Mouse (Mus musculus) large intestine, adult 2 months (tissue): Measurements from ENCODE around the gene Olfr222. TPM values are rescaled to one million over a fixed set of nuclear protein-coding genes. Genes with fewer than 3 reads are reported as not detected.
"Not testable (repeated sequence)": the region's sequence is repeated elsewhere in the genome, so short reads cannot be mapped to it uniquely, and the experiment has no call there.

ENCODE experiments used
- DNase-seq: peaks from one replicate; pipeline ENCODE4 v3.0.0-alpha.2; 2012; ENCODE audit warnings: low read depth, low spot score
- WGBS: fragments of 180-500 bp; shearing (Covaris S2); methylation state at CpG from one replicate; pipeline ENCODE4 v1.1.7; 2018; 5-methylcytosine and 5-hydroxymethylcytosine counted together
- polyA plus RNA-seq: library from polyadenylated mRNA; depleted of rRNA; stranded (reverse); fragments of >200 nt; gene quantifications from 2 replicates; pipeline ENCODE4 v1.2.3, GENCODE M21; 2012; rRNA removed

The Olfr222 gene
- not detected in 2 replicates for polyA plus RNA-seq

GRCm38 (mm10) chr11:59576135-59576534 lies at the start of gene Olfr222:
Gene Olfr222 (minus strand): TSS chr11:59576235.
- not testable (repeated sequence) for DNase-seq

GRCm38 (mm10) chr11:59624017-59624630 lies 48.1 kb upstream of the Olfr222 start:
- WGBS, result 24% methylated on average over 6 of the region's 6 CpGs

GRCm38 (mm10) chr11:59622214-59622613 lies 46.2 kb upstream of the Olfr222 start:
- no peak for DNase-seq
- 43% methylated on average over 3 of the region's 3 CpGs for WGBS

More at GRCm38 (mm10) chr11:59624017-59624630, 48.1 kb upstream of the Olfr222 start:
- no peak for DNase-seq

- WGBS, result 88% methylated on average over 2 of the region's 2 CpGs
- not testable (repeated sequence) for DNase-seq
These were observed 41.0 kb upstream of the Olfr222 start for GRCm38 (mm10) chr11:59616986-59617385.

- DNase-seq, result no peak
- 15% methylated on average over 4 of the region's 4 CpGs for WGBS
These were observed 38.1 kb upstream of the Olfr222 start for GRCm38 (mm10) chr11:59614120-59614519.

GRCm38 (mm10) chr11:59611646-59612045 lies 35.6 kb upstream of the Olfr222 start:
- DNase-seq, result no peak
- WGBS, result 75% methylated on average over 5 of the region's 5 CpGs

GRCm38 (mm10) chr11:59602287-59602686 lies 26.3 kb upstream of the Olfr222 start:
- DNase-seq, result no peak
- 39% methylated on average over 1 of the region's 1 CpGs for WGBS

- DNase-seq, result no peak
- 69% methylated on average over 3 of the region's 3 CpGs for WGBS
These were observed 24.8 kb upstream of the Olfr222 start for GRCm38 (mm10) chr11:59600872-59601271.

- no peak for DNase-seq
- WGBS, result 20% methylated on average over 7 of the region's 7 CpGs
These were observed 23.2 kb upstream of the Olfr222 start for GRCm38 (mm10) chr11:59599211-59599610.

- WGBS, result 82% methylated on average over 8 of the region's 8 CpGs
- DNase-seq, result no peak
These were observed 20.9 kb upstream of the Olfr222 start for GRCm38 (mm10) chr11:59596950-59597349.

GRCm38 (mm10) chr11:59596091-59596490 lies 20.1 kb upstream of the Olfr222 start:
- DNase-seq, result no peak
- 28% methylated on average over 4 of the region's 4 CpGs for WGBS

- 78% methylated on average over 6 of the region's 6 CpGs for WGBS
These were observed 17.2 kb upstream of the Olfr222 start, which contains the start of gene Olfr223 for GRCm38 (mm10) chr11:59593189-59593588. Gene Olfr223 (minus strand): TSS chr11:59593289.

GRCm38 (mm10) chr11:59589496-59589895 lies 13.5 kb upstream of the Olfr222 start:
- 89% methylated on average over 8 of the region's 8 CpGs for WGBS
- no peak for DNase-seq

More at GRCm38 (mm10) chr11:59593189-59593588, 17.2 kb upstream of the Olfr222 start, which contains the start of gene Olfr223:
- no peak for DNase-seq

- 24% methylated on average over 6 of the region's 6 CpGs for WGBS
- no peak for DNase-seq
These were observed 8.5 kb upstream of the Olfr222 start for GRCm38 (mm10) chr11:59584539-59584938.

- no peak for DNase-seq
- WGBS, result 46% methylated on average over 9 of the region's 9 CpGs
These were observed 309 bp downstream of the Olfr222 start for GRCm38 (mm10) chr11:59575726-59576125.

GRCm38 (mm10) chr11:59569306-59569705 lies 6.7 kb downstream of the Olfr222 start:
- DNase-seq, result no peak
- WGBS, result 53% methylated on average over 3 of the region's 3 CpGs

GRCm38 (mm10) chr11:59562837-59563236 lies 13.2 kb downstream of the Olfr222 start:
- DNase-seq, result no peak
- WGBS, result 66% methylated on average over 9 of the region's 9 CpGs

- WGBS, result 78% methylated on average over 4 of the region's 4 CpGs
- DNase-seq, result no peak
These were observed 13.7 kb downstream of the Olfr222 start for GRCm38 (mm10) chr11:59562336-59562735.

- WGBS, result 62% methylated on average over 3 of the region's 3 CpGs
- DNase-seq, result no peak
These were observed 15.1 kb downstream of the Olfr222 start for GRCm38 (mm10) chr11:59560906-59561305.

- 76% methylated on average over 8 of the region's 8 CpGs for WGBS
- no peak for DNase-seq
These were observed 21.5 kb downstream of the Olfr222 start for GRCm38 (mm10) chr11:59554535-59554934.

- no peak for DNase-seq
These were observed 21.9 kb downstream of the Olfr222 start for GRCm38 (mm10) chr11:59554127-59554526.

GRCm38 (mm10) chr11:59544005-59544404 lies 32.0 kb downstream of the Olfr222 start:
- WGBS, result 65% methylated on average over 9 of the region's 9 CpGs
- no peak for DNase-seq

More at GRCm38 (mm10) chr11:59554127-59554526, 21.9 kb downstream of the Olfr222 start:
- 93% methylated on average over 11 of the region's 11 CpGs for WGBS
